Mouse (Mus musculus): ENCODE measurements around the gene Dvl3. TPM values are rescaled to one million over a fixed set of nuclear protein-coding genes. Genes with fewer than 3 reads are reported as not detected.

Gene Dvl3
- polyA plus RNA-seq, 1 experiment, result 25.0 TPM

DNA sequence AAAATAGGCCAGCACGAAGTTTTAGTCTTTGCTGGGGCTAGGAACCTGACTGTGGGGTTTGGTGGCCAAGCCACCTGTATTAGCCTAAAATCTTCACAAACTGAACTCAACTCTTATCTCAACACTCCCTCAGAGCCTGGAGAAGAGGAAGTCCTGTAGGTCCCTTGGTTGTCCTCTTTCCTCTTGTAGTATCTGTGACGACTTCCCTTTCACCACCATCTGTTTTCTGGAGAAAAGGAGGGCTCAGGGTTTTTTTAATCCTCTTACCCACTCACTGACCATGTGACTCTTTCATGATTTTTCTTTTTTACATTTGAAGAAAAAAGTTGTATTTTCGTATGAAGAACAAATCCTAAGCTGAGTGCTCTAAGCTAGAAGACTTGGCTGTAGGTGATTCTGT, 22.9 kb downstream of the Dvl3 start:
- 45% methylated on average over 3 of the region's 3 CpGs for WGBS
- no peak overlapping the region for H3K27ac ChIP-seq (ENCODE audit: insufficient read depth, low read length)
- no peak overlapping the region for H3K4me3 ChIP-seq (ENCODE audit: extremely low read depth, insufficient read depth, insufficient read length)
- no peak for TF ChIP-seq CTCF (IDR thresholded peaks at IDR 0.05; ENCODE audit: extremely low read depth, insufficient read depth, insufficient read length, insufficient replicate concordance)
- no peak for TF ChIP-seq POLR2A (IDR thresholded peaks at IDR 0.05; ENCODE audit: low read depth, low read length)
- no peak for DNase-seq (ENCODE audit: low read depth in 1 of 2, low spot score in 2 of 2)
- H3K4me1 ChIP-seq (ENCODE audit: control insufficient read depth, insufficient read depth, insufficient read length), result peaks cover 5% of the 10 kb centered on the region; the same call in 1 of the 2 replicates
- no peaks in the 10 kb centered on the region for H3K27me3 ChIP-seq (ENCODE audit: control insufficient read depth, insufficient read depth, low read length)
- peaks cover 36% of the 10 kb centered on the region for H3K36me3 ChIP-seq (ENCODE audit: control insufficient read depth, insufficient read depth, low read length)

- TF ChIP-seq POLR2A (IDR thresholded peaks at IDR 0.05; ENCODE audit: low read depth, low read length) (no peak), CTCF (IDR thresholded peaks at IDR 0.05; ENCODE audit: extremely low read depth, insufficient read depth, insufficient read length, insufficient replicate concordance) (no peak)
- Histone ChIP-seq H3K27me3 (ENCODE audit: control insufficient read depth, insufficient read depth, low read length) (no peaks in the 10 kb centered on the region), H3K36me3 (ENCODE audit: control insufficient read depth, insufficient read depth, low read length) (peaks cover 36% of the 10 kb centered on the region), H3K4me1 (ENCODE audit: control insufficient read depth, insufficient read depth, insufficient read length) (peaks cover 5% of the 10 kb centered on the region; the same call in 1 of the 2 replicates), H3K27ac (ENCODE audit: insufficient read depth, low read length) (no peak overlapping the region), H3K4me3 (ENCODE audit: extremely low read depth, insufficient read depth, insufficient read length) (no peak overlapping the region)
- no peak for DNase-seq (ENCODE audit: low read depth in 1 of 2, low spot score in 2 of 2)
- WGBS, result 65% methylated on average over 4 of the region's 4 CpGs
Measured at GRCm38 (mm10) chr16:20540438-20540837, 23.7 kb downstream of the Dvl3 start.

DNA sequence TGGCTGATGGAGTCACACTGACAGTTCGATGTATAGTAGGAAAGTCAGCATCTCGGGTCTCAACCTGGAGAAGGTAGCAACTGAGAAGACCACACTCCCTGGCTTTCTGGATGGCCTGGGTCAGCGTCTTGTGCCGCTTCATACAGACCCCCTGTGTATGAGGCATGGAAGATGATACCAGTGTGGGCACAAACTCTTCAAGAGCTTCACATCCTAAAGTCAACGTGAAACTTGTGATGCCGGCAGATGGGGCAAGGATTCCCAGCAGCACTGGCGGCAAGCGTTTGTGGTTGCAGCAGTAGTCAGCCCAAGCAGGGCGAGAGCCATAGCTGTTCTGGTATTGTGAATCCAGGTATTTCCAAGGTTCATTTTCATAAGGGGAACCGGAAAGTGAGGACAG, 28.9 kb downstream of the Dvl3 start:
- no peak overlapping the region for H3K4me3 ChIP-seq (ENCODE audit: extremely low read depth, insufficient read depth, insufficient read length)
- DNase-seq (ENCODE audit: low read depth in 1 of 2, low spot score in 2 of 2), result no peak
- H3K4me1 ChIP-seq (ENCODE audit: control insufficient read depth, insufficient read depth, insufficient read length), result peaks cover 3% of the 10 kb centered on the region; the same call in 1 of the 2 replicates
- H3K27me3 ChIP-seq (ENCODE audit: control insufficient read depth, insufficient read depth, low read length), result no peaks in the 10 kb centered on the region
- TF ChIP-seq CTCF (IDR thresholded peaks at IDR 0.05; ENCODE audit: extremely low read depth, insufficient read depth, insufficient read length, insufficient replicate concordance), result no peak
- TF ChIP-seq POLR2A (IDR thresholded peaks at IDR 0.05; ENCODE audit: low read depth, low read length), result no peak
- WGBS, result 96% methylated on average over 10 of the region's 10 CpGs
- no peak overlapping the region for H3K27ac ChIP-seq (ENCODE audit: insufficient read depth, low read length)
- H3K36me3 ChIP-seq (ENCODE audit: control insufficient read depth, insufficient read depth, low read length), result peaks cover 23% of the 10 kb centered on the region

- no peak for DNase-seq (ENCODE audit: low read depth in 1 of 2, low spot score in 2 of 2)
Measured at GRCm38 (mm10) chr16:20547423-20547822, 30.6 kb downstream of the Dvl3 start.

DNA sequence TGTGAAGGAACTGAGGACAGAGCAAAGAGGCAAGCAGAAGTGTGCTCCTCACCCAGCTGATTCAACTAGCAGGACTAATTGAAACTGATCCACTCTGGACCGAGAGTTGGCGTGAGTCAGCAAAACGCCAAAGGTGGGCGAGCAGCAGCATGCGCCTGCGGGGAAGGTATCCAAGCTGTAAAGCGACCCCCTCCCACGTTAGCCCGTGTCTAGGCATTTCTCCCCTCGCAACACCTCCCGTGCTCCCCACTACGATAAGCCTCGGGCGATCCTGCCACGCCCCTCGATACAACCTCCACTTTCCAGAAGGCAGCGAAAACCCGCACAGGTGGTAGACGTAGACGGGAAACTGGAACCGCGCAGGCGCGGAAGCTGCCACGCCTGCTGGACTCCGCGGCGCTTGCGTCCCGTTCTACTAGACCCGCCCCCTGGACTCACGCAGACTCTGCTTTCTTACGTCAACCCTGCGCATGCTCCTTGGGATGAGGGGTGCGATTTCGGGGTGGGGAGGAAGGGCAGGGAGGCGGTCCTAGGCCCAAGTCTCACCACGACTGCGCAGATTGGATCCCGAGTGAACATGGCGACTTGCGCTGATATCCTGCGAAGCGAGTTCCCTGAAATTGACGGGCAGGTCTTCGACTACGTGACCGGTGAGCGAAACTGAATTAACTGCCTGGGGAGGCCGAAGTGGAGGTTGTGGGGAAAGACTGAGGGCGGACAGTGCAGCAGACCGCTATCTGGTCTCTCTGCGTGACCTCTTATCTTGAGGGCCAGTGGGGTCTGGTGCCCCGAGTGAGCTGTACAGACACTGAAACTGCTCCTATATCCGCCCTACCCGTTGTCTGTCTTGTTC, 31.5 kb downstream of the Dvl3 start, which contains the start of gene Abcf3:
Abcf3 (plus strand) TSS at position 482 of the 853 bp plus-strand sequence.
- under 1% methylated on average over 56 of the region's 56 CpGs for whole genome bisulfite sequencing
- peaks cover 3% of the 10 kb centered on the region; the same call in 1 of the 2 replicates for H3K4me1 ChIP-seq (ENCODE audit: control insufficient read depth, insufficient read depth, insufficient read length)
- H3K27ac ChIP-seq (ENCODE audit: insufficient read depth, low read length), result peak within 1 kb of the TSS; percentile 70
- no peak for TF ChIP-seq CTCF (IDR thresholded peaks at IDR 0.05; ENCODE audit: extremely low read depth, insufficient read depth, insufficient read length, insufficient replicate concordance)
- peak; percentile 59 for TF ChIP-seq POLR2A (IDR thresholded peaks at IDR 0.05; ENCODE audit: low read depth, low read length)
- H3K4me3 ChIP-seq (ENCODE audit: extremely low read depth, insufficient read depth, insufficient read length), result peak within 1 kb of the TSS; percentile 88
- DNase-seq (ENCODE audit: low read depth in 1 of 2, low spot score in 2 of 2), result peak; percentile 98 to 99
- H3K27me3 ChIP-seq (ENCODE audit: control insufficient read depth, insufficient read depth, low read length), result no peaks in the 10 kb centered on the region
- peaks cover 22% of the 10 kb centered on the region for H3K36me3 ChIP-seq (ENCODE audit: control insufficient read depth, insufficient read depth, low read length)

More at GRCm38 (mm10) chr16:20547423-20547822, 30.6 kb downstream of the Dvl3 start:
- peaks cover 3% of the 10 kb centered on the region; the same call in 1 of the 2 replicates for H3K4me1 ChIP-seq (ENCODE audit: control insufficient read depth, insufficient read depth, insufficient read length)
- no peaks in the 10 kb centered on the region for H3K27me3 ChIP-seq (ENCODE audit: control insufficient read depth, insufficient read depth, low read length)
- no peak overlapping the region for H3K27ac ChIP-seq (ENCODE audit: insufficient read depth, low read length)
- 64% methylated on average over 5 of the region's 5 CpGs for WGBS
- H3K4me3 ChIP-seq (ENCODE audit: extremely low read depth, insufficient read depth, insufficient read length), result no peak overlapping the region
- peaks cover 23% of the 10 kb centered on the region for H3K36me3 ChIP-seq (ENCODE audit: control insufficient read depth, insufficient read depth, low read length)
- TF ChIP-seq POLR2A (IDR thresholded peaks at IDR 0.05; ENCODE audit: low read depth, low read length) (no peak), CTCF (IDR thresholded peaks at IDR 0.05; ENCODE audit: extremely low read depth, insufficient read depth, insufficient read length, insufficient replicate concordance) (no peak)

- 55% methylated on average over 9 of the region's 9 CpGs for WGBS
Measured at GRCm38 (mm10) chr16:20549161-20549560, 32.4 kb downstream of the Dvl3 start.

More at GRCm38 (mm10) chr16:20549161-20549560, 32.4 kb downstream of the Dvl3 start:
- H3K4me1 ChIP-seq (ENCODE audit: control insufficient read depth, insufficient read depth, insufficient read length), result peaks cover 3% of the 10 kb centered on the region; the same call in 1 of the 2 replicates
- TF ChIP-seq CTCF (IDR thresholded peaks at IDR 0.05; ENCODE audit: extremely low read depth, insufficient read depth, insufficient read length, insufficient replicate concordance), result no peak
- TF ChIP-seq POLR2A (IDR thresholded peaks at IDR 0.05; ENCODE audit: low read depth, low read length), result no peak
- H3K36me3 ChIP-seq (ENCODE audit: control insufficient read depth, insufficient read depth, low read length), result peaks cover 18% of the 10 kb centered on the region
- DNase-seq (ENCODE audit: low read depth in 1 of 2, low spot score in 2 of 2), result no peak
- no peaks in the 10 kb centered on the region for H3K27me3 ChIP-seq (ENCODE audit: control insufficient read depth, insufficient read depth, low read length)
- H3K27ac ChIP-seq (ENCODE audit: insufficient read depth, low read length), result no peak overlapping the region
- peak overlapping the region; percentile 73 for H3K4me3 ChIP-seq (ENCODE audit: extremely low read depth, insufficient read depth, insufficient read length)
